Mouse (Mus musculus): ENCODE measurements around the gene Slc16a6. TPM values are rescaled to one million over a fixed set of nuclear protein-coding genes. Genes with fewer than 3 reads are reported as not detected.

Gene Slc16a6
- polyA plus RNA-seq, 1 experiment from 2014 or later, result 2.9 TPM

DNA sequence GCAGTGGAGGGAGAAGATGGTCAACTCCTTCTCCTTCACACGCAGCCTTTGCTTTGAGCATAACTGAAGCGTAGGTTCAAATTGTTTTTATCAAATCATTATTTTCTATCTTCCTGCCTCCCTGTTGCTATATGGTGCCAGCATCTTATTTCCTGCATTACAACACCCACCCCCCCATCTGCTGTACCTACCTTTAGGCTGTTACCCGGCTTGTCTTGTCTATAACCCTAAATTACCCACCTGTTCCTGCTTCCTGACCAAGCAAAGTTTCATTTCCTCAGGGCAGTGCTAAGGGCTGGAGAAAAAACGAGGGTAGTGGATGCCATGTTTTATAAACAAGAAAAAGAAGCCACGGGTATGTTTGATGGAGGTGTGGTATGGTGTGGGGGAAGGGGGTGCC is 52.2 kb downstream of the Slc16a6 start:
- DNase-seq (ENCODE audit: low spot score) (no peak), ATAC-seq (ENCODE audit: insufficient number of reproducible peaks, low FRiP score, low TSS enrichment, low read depth) (no peak)
- Histone ChIP-seq H3K36me3 (ENCODE audit: control insufficient read depth, insufficient read depth, low read length) (no peaks in the 10 kb centered on the region), H3K4me3 (ENCODE audit: low read depth, low read length) (no peak overlapping the region), H3K27ac (replicated peaks; ENCODE audit: low read depth, low read length) (no peak overlapping the region), H3K9ac (ENCODE audit: low read length) (no peak overlapping the region), H3K4me2 (ENCODE audit: low read depth, severe bottlenecking) (no peak overlapping the region), H3K4me1 (ENCODE audit: control insufficient read depth, insufficient read depth, low read length) (no peaks in the 10 kb centered on the region), H3K27me3 (ENCODE audit: control insufficient read depth, insufficient read depth, low read length) (no peaks in the 10 kb centered on the region), H3K9me3 (ENCODE audit: control insufficient read depth, low read length) (no peaks in the 10 kb centered on the region)
- 80% methylated on average over 5 of the region's 5 CpGs for WGBS

- Histone ChIP-seq H3K27me3 (ENCODE audit: control insufficient read depth, insufficient read depth, low read length) (no peaks in the 10 kb centered on the region), H3K4me3 (ENCODE audit: low read depth, low read length) (no peak overlapping the region), H3K36me3 (ENCODE audit: control insufficient read depth, insufficient read depth, low read length) (no peaks in the 10 kb centered on the region), H3K4me1 (ENCODE audit: control insufficient read depth, insufficient read depth, low read length) (no peaks in the 10 kb centered on the region), H3K9ac (ENCODE audit: low read length) (no peak overlapping the region), H3K4me2 (ENCODE audit: low read depth, severe bottlenecking) (no peak overlapping the region), H3K9me3 (ENCODE audit: control insufficient read depth, low read length) (no peaks in the 10 kb centered on the region), H3K27ac (replicated peaks; ENCODE audit: low read depth, low read length) (no peak overlapping the region)
- 82% methylated on average over 14 of the region's 14 CpGs for WGBS
- ATAC-seq (ENCODE audit: insufficient number of reproducible peaks, low FRiP score, low TSS enrichment, low read depth) (no peak), DNase-seq (ENCODE audit: low spot score) (no peak)
Observed at GRCm38 (mm10) chr11:109420567-109420962, 52.8 kb downstream of the Slc16a6 start.

- Histone ChIP-seq H3K4me3 (ENCODE audit: low read depth, low read length) (no peak overlapping the region), H3K4me1 (ENCODE audit: control insufficient read depth, insufficient read depth, low read length) (no peaks in the 10 kb centered on the region), H3K9ac (ENCODE audit: low read length) (no peak overlapping the region), H3K36me3 (ENCODE audit: control insufficient read depth, insufficient read depth, low read length) (no peaks in the 10 kb centered on the region), H3K9me3 (ENCODE audit: control insufficient read depth, low read length) (no peaks in the 10 kb centered on the region), H3K27me3 (ENCODE audit: control insufficient read depth, insufficient read depth, low read length) (no peaks in the 10 kb centered on the region), H3K4me2 (ENCODE audit: low read depth, severe bottlenecking) (no peak overlapping the region), H3K27ac (replicated peaks; ENCODE audit: low read depth, low read length) (no peak overlapping the region)
- WGBS, result 55% methylated on average over 16 of the region's 16 CpGs
- no peak for ATAC-seq (ENCODE audit: insufficient number of reproducible peaks, low FRiP score, low TSS enrichment, low read depth)
- DNase-seq (ENCODE audit: low spot score), result no peak
Observed at GRCm38 (mm10) chr11:109419961-109420566, 53.3 kb downstream of the Slc16a6 start.

DNA sequence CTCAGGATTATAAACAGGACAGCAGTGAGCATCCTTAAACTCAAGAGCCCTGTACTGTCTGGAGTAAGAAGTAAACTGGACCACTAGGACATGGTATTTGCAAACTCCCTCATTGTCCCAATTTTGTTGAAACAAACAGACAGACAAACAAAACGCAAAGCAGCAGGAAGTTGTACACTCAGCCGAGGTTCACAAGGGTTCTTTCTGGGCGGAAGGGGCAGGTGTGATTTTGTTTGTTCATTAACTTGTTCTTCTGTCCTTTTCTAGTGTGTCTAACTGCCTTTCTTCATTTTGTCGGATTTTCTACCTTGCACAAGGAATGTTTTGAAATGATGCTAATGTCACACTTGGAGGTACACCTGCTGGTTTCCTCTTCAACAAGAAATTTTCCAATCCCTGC is 53.9 kb downstream of the Slc16a6 start:
- no peak overlapping the region for H3K9ac ChIP-seq (ENCODE audit: low read length)
- H3K4me3 ChIP-seq (ENCODE audit: low read depth, low read length), result no peak overlapping the region
- H3K27ac ChIP-seq (replicated peaks; ENCODE audit: low read depth, low read length), result no peak overlapping the region
- WGBS, result 66% methylated on average over 4 of the region's 4 CpGs
- H3K27me3 ChIP-seq (ENCODE audit: control insufficient read depth, insufficient read depth, low read length), result no peaks in the 10 kb centered on the region
- DNase-seq (ENCODE audit: low spot score) (no peak), ATAC-seq (ENCODE audit: insufficient number of reproducible peaks, low FRiP score, low TSS enrichment, low read depth) (no peak)
- no peaks in the 10 kb centered on the region for H3K4me1 ChIP-seq (ENCODE audit: control insufficient read depth, insufficient read depth, low read length)
- H3K9me3 ChIP-seq (ENCODE audit: control insufficient read depth, low read length), result no peaks in the 10 kb centered on the region
- no peaks in the 10 kb centered on the region for H3K36me3 ChIP-seq (ENCODE audit: control insufficient read depth, insufficient read depth, low read length)
- no peak overlapping the region for H3K4me2 ChIP-seq (ENCODE audit: low read depth, severe bottlenecking)

- Histone ChIP-seq H3K27ac (replicated peaks; ENCODE audit: low read depth, low read length) (no peak overlapping the region), H3K4me3 (ENCODE audit: low read depth, low read length) (no peak overlapping the region), H3K36me3 (ENCODE audit: control insufficient read depth, insufficient read depth, low read length) (no peaks in the 10 kb centered on the region), H3K4me2 (ENCODE audit: low read depth, severe bottlenecking) (no peak overlapping the region), H3K27me3 (ENCODE audit: control insufficient read depth, insufficient read depth, low read length) (no peaks in the 10 kb centered on the region), H3K9ac (ENCODE audit: low read length) (no peak overlapping the region), H3K9me3 (ENCODE audit: control insufficient read depth, low read length) (no peaks in the 10 kb centered on the region), H3K4me1 (ENCODE audit: control insufficient read depth, insufficient read depth, low read length) (no peaks in the 10 kb centered on the region)
- WGBS, result 88% methylated on average over 9 of the region's 9 CpGs
- no peak for ATAC-seq (ENCODE audit: insufficient number of reproducible peaks, low FRiP score, low TSS enrichment, low read depth)
- no peak for DNase-seq (ENCODE audit: low spot score)
Observed at GRCm38 (mm10) chr11:109417472-109418040, 55.8 kb downstream of the Slc16a6 start.

GRCm38 (mm10) chr11:109416709-109417420 is 56.5 kb downstream of the Slc16a6 start:
- WGBS, result 82% methylated on average over 8 of the region's 8 CpGs
- no peak overlapping the region for H3K27ac ChIP-seq (replicated peaks; ENCODE audit: low read depth, low read length)
- H3K9me3 ChIP-seq (ENCODE audit: control insufficient read depth, low read length), result no peaks in the 10 kb centered on the region
- DNase-seq (ENCODE audit: low spot score), result no peak
- H3K36me3 ChIP-seq (ENCODE audit: control insufficient read depth, insufficient read depth, low read length), result no peaks in the 10 kb centered on the region
- ATAC-seq (ENCODE audit: insufficient number of reproducible peaks, low FRiP score, low TSS enrichment, low read depth), result no peak
- H3K4me2 ChIP-seq (ENCODE audit: low read depth, severe bottlenecking), result no peak overlapping the region
- no peaks in the 10 kb centered on the region for H3K27me3 ChIP-seq (ENCODE audit: control insufficient read depth, insufficient read depth, low read length)
- no peaks in the 10 kb centered on the region for H3K4me1 ChIP-seq (ENCODE audit: control insufficient read depth, insufficient read depth, low read length)
- no peak overlapping the region for H3K9ac ChIP-seq (ENCODE audit: low read length)
- H3K4me3 ChIP-seq (ENCODE audit: low read depth, low read length), result no peak overlapping the region

- H3K9ac ChIP-seq (ENCODE audit: low read length), result no peak overlapping the region
- H3K4me2 ChIP-seq (ENCODE audit: low read depth, severe bottlenecking), result no peak overlapping the region
- H3K27me3 ChIP-seq (ENCODE audit: control insufficient read depth, insufficient read depth, low read length), result no peaks in the 10 kb centered on the region
- WGBS, result 86% methylated on average over 5 of the region's 5 CpGs
- DNase-seq (ENCODE audit: low spot score), result no peak
- no peak overlapping the region for H3K4me3 ChIP-seq (ENCODE audit: low read depth, low read length)
- no peaks in the 10 kb centered on the region for H3K36me3 ChIP-seq (ENCODE audit: control insufficient read depth, insufficient read depth, low read length)
- H3K4me1 ChIP-seq (ENCODE audit: control insufficient read depth, insufficient read depth, low read length), result no peaks in the 10 kb centered on the region
- H3K27ac ChIP-seq (replicated peaks; ENCODE audit: low read depth, low read length), result no peak overlapping the region
- no peaks in the 10 kb centered on the region for H3K9me3 ChIP-seq (ENCODE audit: control insufficient read depth, low read length)
- ATAC-seq (ENCODE audit: insufficient number of reproducible peaks, low FRiP score, low TSS enrichment, low read depth), result no peak
Observed at GRCm38 (mm10) chr11:109414802-109415201, 58.6 kb downstream of the Slc16a6 start.

DNA sequence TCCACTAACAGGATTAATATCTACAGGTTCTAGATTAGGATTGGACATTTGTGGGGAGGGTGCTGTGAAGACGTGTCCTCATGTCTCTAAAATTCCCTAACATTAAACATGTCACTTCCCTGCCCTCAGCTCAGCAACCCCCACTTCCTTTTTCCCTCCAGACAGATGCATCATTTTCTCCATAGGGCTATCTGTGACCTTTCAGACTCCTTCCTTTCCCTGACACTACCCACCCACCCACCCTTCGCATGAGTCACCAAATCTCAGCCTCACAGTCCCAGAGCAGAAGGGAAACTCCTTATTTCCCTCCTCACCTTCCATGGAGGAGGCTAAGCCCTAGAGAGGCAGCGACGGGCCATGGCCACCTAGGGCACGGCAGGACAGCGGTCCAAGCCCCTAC is 59.8 kb downstream of the Slc16a6 start, which contains the start of gene 9930022D16Rik:
Gene 9930022D16Rik, plus strand, starts transcription at position 301 of the 400 bp plus-strand sequence.
- DNase-seq (ENCODE audit: low spot score), result no peak
- ATAC-seq (ENCODE audit: insufficient number of reproducible peaks, low FRiP score, low TSS enrichment, low read depth), result no peak
- Histone ChIP-seq H3K9ac (ENCODE audit: low read length) (no peak within 1 kb of the TSS), H3K4me1 (ENCODE audit: control insufficient read depth, insufficient read depth, low read length) (no peaks in the 10 kb centered on the region), H3K4me3 (ENCODE audit: low read depth, low read length) (no peak within 1 kb of the TSS), H3K9me3 (ENCODE audit: control insufficient read depth, low read length) (no peaks in the 10 kb centered on the region), H3K36me3 (ENCODE audit: control insufficient read depth, insufficient read depth, low read length) (no peaks in the 10 kb centered on the region), H3K27ac (replicated peaks; ENCODE audit: low read depth, low read length) (no peak within 1 kb of the TSS), H3K27me3 (ENCODE audit: control insufficient read depth, insufficient read depth, low read length) (no peaks in the 10 kb centered on the region), H3K4me2 (ENCODE audit: low read depth, severe bottlenecking) (no peak within 1 kb of the TSS)
- WGBS, result 89% methylated on average over 6 of the region's 6 CpGs
